Mouse (Mus musculus) C2C12 (cell line): Measurements from ENCODE around the gene Sec14l1. TPM values are rescaled to one million over a fixed set of nuclear protein-coding genes. Genes with fewer than 3 reads are reported as not detected.

Source experiments
- H3K27me3 ChIP-seq: one replicate; pipeline ENCODE4 v1.6.1; 2011; ENCODE audit not compliant: control insufficient read depth, insufficient read depth, insufficient read length
- H3K36me3 ChIP-seq: one replicate; pipeline ENCODE4 v1.6.1; 2011; ENCODE audit not compliant: control insufficient read depth, insufficient read depth
- H3K4me3 ChIP-seq: one replicate; pipeline ENCODE4 v1.5.1; 2011; ENCODE audit warnings: mild to moderate bottlenecking, control low read depth; ENCODE audit not compliant: poor library complexity, insufficient read depth, severe bottlenecking
- H3K79me2 ChIP-seq: one replicate; pipeline ENCODE4 v1.6.1; 2011; ENCODE audit not compliant: control insufficient read depth, insufficient read depth
- H3K79me3 ChIP-seq: one replicate; pipeline ENCODE4 v1.6.1; 2011; ENCODE audit warnings: low read depth, control low read depth
- H3ac ChIP-seq: one replicate; pipeline ENCODE3; 2011; ENCODE audit warnings: low read depth; ENCODE audit not compliant: control insufficient read depth, insufficient read length
- CEBPB ChIP-seq: IDR thresholded peaks from one replicate; pipeline ENCODE4 v1.6.1; 2011; ENCODE audit warnings: low read depth, mild to moderate bottlenecking, control low read depth, moderate library complexity
- CTCF ChIP-seq: IDR thresholded peaks from one replicate; pipeline ENCODE4 v1.5.1; 2011; ENCODE audit not compliant: control insufficient read depth, insufficient read depth, insufficient read length
- FOSL1 ChIP-seq: IDR thresholded peaks from one replicate; pipeline ENCODE4 v1.8.0; 2011; ENCODE audit warnings: mild to moderate bottlenecking, low read length; ENCODE audit not compliant: poor library complexity, insufficient read depth, severe bottlenecking
- MAX ChIP-seq: IDR thresholded peaks from one replicate; pipeline ENCODE4 v1.6.1; 2011; ENCODE audit warnings: mild to moderate bottlenecking, control low read depth
- MYOD1 ChIP-seq: IDR thresholded peaks from one replicate; pipeline ENCODE4 v1.6.1; 2011; ENCODE audit warnings: low read depth; ENCODE audit not compliant: control insufficient read depth, insufficient read length
- MYOG ChIP-seq: IDR thresholded peaks from one replicate; pipeline ENCODE4 v1.6.1; 2011; ENCODE audit not compliant: control insufficient read depth, insufficient read length; ENCODE audit errors: extremely low read depth
- USF1 ChIP-seq: IDR thresholded peaks from one replicate; pipeline ENCODE4 v1.6.1; 2011; ENCODE audit warnings: low read depth, mild to moderate bottlenecking, control low read depth, moderate library complexity
- polyA plus RNA-seq: library from polyadenylated mRNA; unstranded; fragments of >200 nt; fragmentation: generic; extraction: Trizol; gene quantifications from one replicate; pipeline ENCODE4 v1.2.1, GENCODE M21; 2012; ENCODE audit warnings: missing spikeins

Gene Sec14l1
- polyA plus RNA-seq, 1 experiment = 41.9 TPM

GRCm38 (mm10) chr11:117129473-117129872, 14.5 kb downstream of the Sec14l1 start:
- Histone ChIP-seq H3K79me3 (peaks cover 13% of the 10 kb centered on the region), H3K79me2 (peaks cover 72% of the 10 kb centered on the region), H3K4me3 (no peak overlapping the region), H3K36me3 (peaks cover 23% of the 10 kb centered on the region), H3K27me3 (no peaks in the 10 kb centered on the region), H3ac (no peak overlapping the region)
- TF ChIP-seq MYOG = no peak
- TF ChIP-seq MAX = no peak
- no peak for TF ChIP-seq FOSL1
- TF ChIP-seq MYOD1 = no peak
- TF ChIP-seq USF1 = no peak
- TF ChIP-seq CTCF = no peak
- no peak for TF ChIP-seq CEBPB

DNA sequence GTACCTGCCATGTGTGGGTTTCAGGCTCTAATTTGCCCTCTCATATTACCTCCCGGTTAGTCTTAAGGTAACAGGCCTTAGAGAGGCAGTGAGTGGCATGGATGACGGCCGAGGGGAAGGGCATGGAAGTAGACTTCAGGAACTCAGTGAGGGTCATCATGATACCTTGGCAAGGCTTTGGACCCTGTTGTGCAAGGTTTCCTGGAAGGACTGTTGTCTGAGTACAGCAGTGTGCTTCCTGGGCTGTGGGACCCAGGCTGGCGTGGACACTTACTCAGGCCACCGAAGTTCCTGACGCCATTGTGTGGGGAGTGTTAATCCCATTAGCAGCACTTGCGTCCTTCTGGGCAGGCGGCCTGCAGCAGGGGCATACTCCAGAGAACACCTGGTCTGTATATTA, 15.1 kb downstream of the Sec14l1 start:
- Histone ChIP-seq H3K79me2 (peaks cover 69% of the 10 kb centered on the region), H3ac (no peak overlapping the region), H3K36me3 (peaks cover 21% of the 10 kb centered on the region), H3K79me3 (peaks cover 13% of the 10 kb centered on the region), H3K4me3 (no peak overlapping the region), H3K27me3 (no peaks in the 10 kb centered on the region)
- TF ChIP-seq USF1 (no peak), CTCF (no peak), MAX (no peak), MYOD1 (no peak), MYOG (no peak), FOSL1 (no peak), CEBPB (no peak)

DNA sequence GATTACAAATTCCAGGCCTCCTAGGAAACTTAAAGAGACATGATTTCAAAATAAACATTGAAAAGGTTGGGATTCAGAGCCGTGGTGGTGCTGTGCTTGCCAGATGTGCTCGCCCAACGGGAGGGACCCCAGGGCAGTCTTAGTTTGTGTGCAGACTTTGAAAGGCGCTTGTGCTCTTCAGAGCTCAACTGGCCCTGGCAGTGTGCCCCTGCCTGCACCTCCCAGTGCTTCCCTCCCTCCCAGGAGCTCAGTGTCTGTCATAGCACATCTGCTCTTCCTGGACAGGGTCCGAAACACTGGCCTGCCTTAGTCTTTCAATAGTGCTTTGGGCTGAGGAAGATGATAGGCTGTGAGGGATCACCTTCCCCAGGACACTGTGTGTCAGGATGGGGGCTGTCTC, 15.9 kb downstream of the Sec14l1 start:
- H3ac ChIP-seq = no peak overlapping the region
- peaks cover 8% of the 10 kb centered on the region for H3K79me3 ChIP-seq
- TF ChIP-seq MYOG = no peak
- no peak for TF ChIP-seq FOSL1
- TF ChIP-seq CTCF = no peak
- no peak for TF ChIP-seq MAX
- TF ChIP-seq MYOD1 = no peak
- no peak for TF ChIP-seq USF1
- no peak for TF ChIP-seq CEBPB
- H3K27me3 ChIP-seq = no peaks in the 10 kb centered on the region
- H3K4me3 ChIP-seq = no peak overlapping the region
- H3K79me2 ChIP-seq = peaks cover 69% of the 10 kb centered on the region
- peaks cover 16% of the 10 kb centered on the region for H3K36me3 ChIP-seq

GRCm38 (mm10) chr11:117131450-117131849, 16.5 kb downstream of the Sec14l1 start:
- Histone ChIP-seq H3K36me3 (peaks cover 16% of the 10 kb centered on the region), H3K27me3 (no peaks in the 10 kb centered on the region)
- TF ChIP-seq CTCF (no peak), MYOG (no peak), USF1 (no peak), MYOD1 (no peak), CEBPB (no peak), FOSL1 (no peak), MAX (no peak)

DNA sequence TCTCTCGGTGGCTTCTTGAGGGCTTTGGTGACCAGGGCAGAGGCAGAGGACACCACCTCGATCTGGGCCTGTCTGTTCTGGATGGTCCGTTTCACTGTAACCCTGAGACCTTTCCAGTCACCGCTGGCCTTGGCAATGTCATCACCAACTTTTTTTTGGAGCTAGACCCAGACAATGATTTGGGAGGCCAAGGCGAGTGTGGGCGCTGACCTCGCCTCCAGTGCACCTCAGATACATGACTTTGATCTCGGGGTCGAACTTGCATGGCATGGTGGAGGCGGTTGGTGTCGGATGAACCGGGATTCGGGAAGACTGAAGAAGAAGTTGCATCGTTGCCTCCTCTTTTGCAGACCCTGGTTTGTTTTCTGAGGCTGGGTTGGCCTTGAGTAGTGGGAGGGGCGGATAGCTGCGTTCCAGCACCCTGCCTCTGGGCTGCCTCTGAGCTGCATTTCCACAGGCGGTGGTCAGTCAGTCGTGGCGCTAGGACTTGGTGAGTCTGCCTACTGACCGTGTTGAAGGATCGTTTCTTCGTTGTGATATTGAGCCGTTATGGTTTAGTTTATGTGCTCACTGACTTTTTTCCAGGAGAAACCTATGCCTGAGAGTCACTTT, 19.9 kb downstream of the Sec14l1 start:
- Histone ChIP-seq H3K79me2 (peaks cover 70% of the 10 kb centered on the region), H3K79me3 (peaks cover 5% of the 10 kb centered on the region), H3K36me3 (peaks cover 17% of the 10 kb centered on the region), H3ac (no peak overlapping the region), H3K4me3 (no peak overlapping the region), H3K27me3 (no peaks in the 10 kb centered on the region)
- TF ChIP-seq MAX (no peak), FOSL1 (no peak), USF1 (no peak), CTCF (no peak), MYOG (no peak), MYOD1 (no peak), CEBPB (no peak)

More at GRCm38 (mm10) chr11:117131450-117131849, 16.5 kb downstream of the Sec14l1 start:
- no peak overlapping the region for H3ac ChIP-seq
- no peak overlapping the region for H3K4me3 ChIP-seq
- H3K79me2 ChIP-seq = peaks cover 67% of the 10 kb centered on the region
- H3K79me3 ChIP-seq = peaks cover 4% of the 10 kb centered on the region

DNA sequence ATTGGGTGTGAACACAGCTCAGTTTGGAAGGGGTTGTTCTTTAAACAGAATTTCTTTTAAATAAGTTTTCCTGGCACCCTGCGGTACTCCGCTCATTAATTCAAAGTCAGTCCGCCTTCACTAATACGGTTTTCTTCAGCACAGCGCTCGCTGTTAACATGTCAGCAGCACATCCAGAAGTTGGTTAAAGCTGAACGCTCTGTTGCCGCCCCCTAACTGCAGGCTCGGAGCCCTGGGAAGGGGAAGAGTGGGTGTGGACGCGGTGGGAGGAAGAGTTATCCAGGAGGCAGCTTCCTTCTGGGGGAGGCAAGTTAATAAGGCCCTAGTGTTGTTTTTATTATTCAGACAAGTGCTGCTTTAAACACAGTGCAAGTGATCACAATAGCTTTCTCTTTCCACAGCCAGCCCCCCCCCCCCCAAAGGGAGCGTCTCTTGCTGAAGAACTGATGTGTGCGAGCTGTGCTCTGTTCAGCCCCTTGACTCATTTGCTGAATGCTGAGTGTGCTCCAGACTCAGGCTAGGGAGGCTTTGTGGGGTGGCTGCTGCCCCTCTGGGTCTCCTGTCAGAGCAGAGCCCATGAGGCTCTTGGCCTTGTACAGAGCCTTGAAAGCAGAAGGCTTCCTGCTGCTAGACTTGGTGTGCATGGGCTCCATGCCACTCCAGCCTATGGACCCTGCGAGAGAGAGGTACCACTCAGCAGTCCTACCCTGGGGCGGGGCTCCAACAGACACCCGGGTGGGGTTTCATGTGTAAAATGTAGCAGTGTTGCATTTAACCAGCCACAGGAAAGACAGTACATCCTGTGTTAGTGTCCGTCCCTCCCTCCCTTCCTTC, 20.7 kb downstream of the Sec14l1 start:
- no peak overlapping the region for H3K4me3 ChIP-seq
- H3K27me3 ChIP-seq = no peaks in the 10 kb centered on the region
- H3K79me3 ChIP-seq = peaks cover 5% of the 10 kb centered on the region
- no peak overlapping the region for H3ac ChIP-seq
- H3K36me3 ChIP-seq = peaks cover 16% of the 10 kb centered on the region
- H3K79me2 ChIP-seq = peaks cover 62% of the 10 kb centered on the region
- TF ChIP-seq MYOD1 (no peak), FOSL1 (no peak)
